Mouse (Mus musculus) activated CD4-positive, CD25-positive, alpha-beta regulatory T cell, adult 4 months (primary cell): Measurements from ENCODE around the gene Vim. TPM values are rescaled to one million over a fixed set of nuclear protein-coding genes. Genes with fewer than 3 reads are reported as not detected.

ENCODE experiments used
- polyA plus RNA-seq, 2 experiments: library from polyadenylated mRNA; unstranded; fragments of 100-300 nt; shearing (Covaris generic); gene quantifications; one replicate each; pipeline ENCODE4 v1.2.1; 2017

The Vim gene
- polyA plus RNA-seq, 2 experiments from 2014 or later, result 703 to 754 TPM

Other genes with a start within 250 kb of the Vim start
- gene Cubn, start 82.1 kb upstream of the Vim start, polyA plus RNA-seq, result under 1 TPM; 0.05 to 0.15 TPM
- 10 to 100 TPM; 16.2 to 17.0 TPM for gene Trdmt1, start 29.3 kb upstream of the Vim start, polyA plus RNA-seq
- 1 to 10 TPM; 8.1 to 9.7 TPM for gene St8sia6, start 220.1 kb downstream of the Vim start, polyA plus RNA-seq